Mouse (Mus musculus) neutrophil, adult 5-6 weeks (primary cell): ENCODE data around the gene Snx29. TPM values are rescaled to one million over a fixed set of nuclear protein-coding genes. Genes with fewer than 3 reads are reported as not detected.

ENCODE experiments used
- ATAC-seq: fragments of 151-379, 151-347 bp; 2 replicates; pipeline ENCODE4 v1.8.0; 2017; ENCODE audit warnings: mild to moderate bottlenecking, moderate TSS enrichment; ENCODE audit not compliant: insufficient number of reproducible peaks, poor library complexity, low FRiP score, severe bottlenecking; ENCODE audit errors: extremely low read depth
- total RNA-seq: library from RNA; stranded (forward); fragments of 200-1000 nt; gene quantifications from 2 replicates; pipeline ENCODE4 v1.2.3, GENCODE M21; 2017

Snx29 gene
- total RNA-seq, 1 experiment from 2014 or later = 135 TPM

DNA sequence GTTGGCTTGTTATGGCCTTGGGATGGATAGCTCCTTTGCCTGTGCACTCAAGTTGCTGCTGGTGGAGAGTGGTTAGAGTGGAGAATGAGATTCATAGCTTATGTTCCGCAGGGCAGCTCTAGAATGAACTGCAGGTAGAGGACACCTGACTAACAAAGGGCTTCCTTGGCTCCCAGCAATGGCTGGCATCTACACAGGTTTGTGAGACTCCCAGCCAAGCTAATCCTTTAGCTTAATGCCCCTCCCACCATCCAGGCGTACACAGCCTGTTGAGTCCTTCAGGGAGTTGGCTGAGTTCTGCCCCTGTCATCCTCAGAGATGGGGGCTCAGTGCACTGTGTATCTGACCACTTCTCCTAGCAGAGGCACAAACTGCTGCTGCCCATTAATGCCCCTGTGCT, 148.5 kb downstream of the Snx29 start:
- ATAC-seq = no peak

DNA sequence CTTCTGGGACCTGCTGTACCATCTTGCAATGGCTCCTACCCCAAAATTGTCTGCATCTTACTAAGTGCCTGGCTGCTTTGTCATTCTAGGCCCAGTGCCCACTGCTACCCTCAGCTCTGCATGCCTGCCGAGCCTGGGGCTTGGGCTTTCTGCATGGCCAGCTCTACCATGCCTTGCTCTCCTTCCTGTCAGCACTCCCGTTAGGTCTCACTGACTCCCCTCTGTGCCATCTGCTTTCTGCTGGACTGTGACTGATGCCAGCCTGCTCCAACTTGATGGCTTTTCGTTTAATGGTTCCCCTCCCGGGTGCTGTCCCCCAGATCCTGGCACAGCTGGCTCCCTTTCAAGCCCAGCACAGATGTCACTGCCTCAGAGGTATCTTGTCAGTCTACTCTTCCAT, 150.1 kb downstream of the Snx29 start:
- no peak for ATAC-seq

DNA sequence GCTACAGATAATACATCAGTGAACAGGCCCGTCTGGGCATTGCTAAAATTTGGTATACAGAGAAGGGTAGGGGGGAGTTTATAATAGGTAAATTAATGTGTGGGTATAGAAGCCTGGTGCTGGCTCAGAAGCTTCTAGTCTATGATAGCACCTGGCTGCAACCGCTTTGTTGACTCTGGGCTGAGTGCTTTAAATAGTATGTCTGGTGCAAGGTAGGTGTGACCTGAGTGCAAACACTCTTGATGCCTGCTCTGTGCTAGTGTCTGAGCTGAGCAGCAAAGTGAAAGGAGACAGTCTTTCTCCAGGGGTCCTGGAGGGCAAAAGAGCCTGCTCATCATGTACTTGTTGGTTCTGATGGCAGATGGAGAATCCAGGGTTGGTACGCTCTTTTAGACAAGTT, 150.8 kb downstream of the Snx29 start:
- ATAC-seq = no peak

DNA sequence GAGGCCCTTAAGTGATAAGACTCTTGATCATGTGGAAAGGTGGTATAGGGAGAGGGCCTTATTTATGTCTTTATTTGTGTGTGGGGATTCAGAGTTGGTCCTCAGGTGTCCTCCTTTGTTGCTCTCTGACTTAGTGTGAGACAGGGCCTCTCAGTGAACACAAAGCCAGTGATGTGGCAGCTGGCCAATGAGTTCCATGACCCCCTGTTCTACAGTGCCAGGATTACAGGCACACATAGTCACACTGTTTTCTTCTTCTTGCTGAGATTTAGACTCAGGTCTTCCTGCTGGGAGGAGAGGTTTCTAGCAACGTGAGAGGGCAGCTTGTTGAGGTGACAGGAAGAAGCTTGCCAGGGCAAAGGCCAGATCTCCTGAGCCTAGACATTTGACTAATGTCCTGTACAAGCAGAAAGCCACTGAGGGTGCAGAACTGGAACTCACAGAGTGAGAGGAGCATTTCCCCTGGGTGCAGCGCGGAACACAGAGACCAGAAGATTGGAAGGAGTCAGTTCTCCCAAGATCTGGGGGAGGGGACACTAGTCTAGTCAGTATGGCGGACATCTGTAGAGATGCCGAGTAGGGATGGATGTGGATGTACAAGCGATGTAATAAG, 151.3 kb downstream of the Snx29 start:
- no peak for ATAC-seq

DNA sequence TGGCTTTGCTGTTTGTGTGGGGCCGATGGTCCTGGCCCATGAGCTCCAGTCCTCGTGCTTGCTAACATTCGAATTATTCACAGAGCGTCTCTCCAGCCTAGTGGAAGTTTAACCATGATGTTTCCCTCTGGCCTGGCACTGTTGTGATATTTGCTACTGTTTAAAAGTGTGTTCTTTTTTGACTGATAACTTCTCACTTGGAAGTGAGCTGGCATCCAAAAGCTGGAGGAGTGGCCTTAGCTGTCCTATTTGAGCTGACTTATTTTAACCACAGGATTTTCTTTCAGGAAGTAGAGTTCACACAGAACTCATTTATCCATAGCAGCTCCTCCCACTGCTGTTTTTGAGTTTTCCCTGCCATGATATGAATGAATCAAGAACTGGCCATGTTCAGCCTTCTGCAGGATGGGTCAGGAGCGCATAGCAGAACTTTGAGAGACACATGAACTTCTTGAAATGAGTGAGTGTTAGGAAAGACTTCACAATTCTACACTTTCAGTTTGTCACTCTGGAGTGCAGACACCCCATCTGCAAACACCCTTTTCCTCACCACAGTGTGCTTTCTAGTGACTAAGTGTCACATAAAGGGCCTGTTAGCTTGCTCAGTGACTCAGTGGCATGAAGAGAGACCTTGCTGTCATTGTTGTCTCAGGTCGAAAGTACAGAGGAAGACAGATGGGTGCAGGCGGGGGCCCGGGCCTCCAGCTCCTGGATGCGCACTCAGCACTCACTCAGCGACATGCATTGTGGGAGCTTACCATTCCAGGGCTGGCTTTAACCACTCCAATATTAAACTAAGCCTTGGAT, 152.6 kb downstream of the Snx29 start:
- no peak for ATAC-seq

DNA sequence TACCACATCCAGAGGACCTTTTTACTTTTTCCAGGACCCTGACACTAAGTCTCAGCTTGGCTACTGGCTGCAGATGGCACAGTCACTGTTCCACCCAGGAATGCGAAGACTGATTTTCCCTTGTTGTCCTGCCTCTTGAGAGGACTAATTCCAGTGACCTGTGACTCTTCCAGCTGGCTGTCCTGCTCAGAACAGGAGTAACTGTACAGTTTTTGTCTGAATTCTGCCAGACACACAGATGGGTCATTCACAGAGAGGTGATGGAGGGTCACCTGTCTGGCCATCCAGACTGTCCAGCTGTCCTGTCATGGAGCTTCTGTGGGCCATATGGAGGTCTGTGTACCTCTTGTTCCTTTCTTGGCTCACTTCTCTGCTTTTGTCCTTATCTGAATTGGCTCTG, 153.6 kb downstream of the Snx29 start:
- no peak for ATAC-seq

DNA sequence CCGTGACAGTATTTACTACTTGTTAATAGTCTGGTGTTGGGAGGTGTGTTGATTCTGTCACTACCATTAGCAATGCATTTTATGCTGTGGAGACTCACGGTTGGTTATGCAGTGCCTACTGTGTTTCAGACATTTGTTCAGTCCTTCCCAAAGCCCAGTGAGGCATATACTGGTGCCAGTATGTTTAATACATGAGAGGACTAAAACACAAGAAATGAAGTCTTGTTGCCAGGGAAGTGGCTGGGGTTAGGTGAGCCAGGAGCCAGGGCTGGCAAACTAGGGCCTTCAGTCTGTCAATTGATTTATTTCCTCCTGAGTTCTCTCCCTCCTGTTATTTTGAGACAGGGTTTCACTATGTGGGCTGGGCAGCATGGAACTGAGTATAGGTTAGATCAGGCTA, 154.3 kb downstream of the Snx29 start:
- no peak for ATAC-seq

DNA sequence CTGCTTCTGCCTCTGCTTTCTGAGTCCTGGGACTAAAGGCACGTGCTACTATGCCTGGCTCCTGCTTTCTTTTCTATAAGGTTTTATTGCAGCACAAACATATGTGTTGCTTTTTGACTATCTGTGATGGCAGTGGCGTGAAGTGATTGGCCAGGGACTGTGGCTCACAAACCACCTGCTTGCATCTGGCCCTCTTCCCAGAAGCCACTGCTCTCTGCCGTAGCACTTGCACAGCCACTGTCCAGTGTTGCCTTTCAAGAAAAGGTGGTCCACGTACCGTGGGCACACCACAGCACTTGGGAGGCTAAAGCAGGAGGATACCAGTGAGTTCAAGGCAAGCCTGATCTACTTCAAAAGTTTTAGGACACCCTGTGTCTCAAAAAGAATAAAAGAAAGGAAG, 154.9 kb downstream of the Snx29 start:
- ATAC-seq = no peak

DNA sequence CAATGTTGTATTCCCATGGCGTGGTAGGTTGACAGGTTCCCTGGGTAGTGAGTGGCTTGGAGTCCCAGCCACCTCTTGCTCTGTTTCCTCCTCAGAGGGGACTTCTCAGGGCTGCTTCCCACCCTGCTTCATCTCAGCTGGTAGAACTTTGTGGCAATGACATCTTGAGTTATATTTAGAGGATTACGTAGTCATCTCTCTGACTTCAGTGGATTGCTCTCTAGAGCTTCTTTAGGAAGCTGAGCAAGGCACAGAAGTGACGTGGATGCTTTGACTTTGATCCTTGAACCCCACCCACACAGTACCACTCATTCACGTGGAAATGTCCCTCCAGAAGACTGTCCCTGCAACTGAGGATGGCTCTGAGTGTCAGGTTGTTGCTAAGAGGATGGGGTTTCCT, 156.9 kb downstream of the Snx29 start:
- ATAC-seq = no peak

DNA sequence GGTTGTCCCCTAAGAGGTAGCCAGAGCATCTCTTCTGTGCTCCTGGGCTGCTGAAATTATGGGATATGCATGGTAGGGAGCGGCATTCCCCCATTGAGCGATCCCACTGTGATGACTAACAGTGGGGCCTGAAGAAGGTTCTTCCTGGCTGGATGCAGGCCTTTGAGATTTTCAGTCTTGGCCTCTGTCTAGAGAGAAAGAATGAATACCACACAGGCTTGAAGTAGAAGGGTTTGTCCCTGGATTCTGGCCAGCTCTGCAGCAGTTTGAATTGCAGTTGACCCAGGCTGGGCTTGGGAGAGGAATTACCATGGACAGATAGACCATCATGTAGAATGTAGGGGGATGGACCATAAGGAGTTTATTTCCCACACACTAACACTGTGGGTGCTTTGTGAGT, 159.5 kb downstream of the Snx29 start:
- ATAC-seq = no peak

DNA sequence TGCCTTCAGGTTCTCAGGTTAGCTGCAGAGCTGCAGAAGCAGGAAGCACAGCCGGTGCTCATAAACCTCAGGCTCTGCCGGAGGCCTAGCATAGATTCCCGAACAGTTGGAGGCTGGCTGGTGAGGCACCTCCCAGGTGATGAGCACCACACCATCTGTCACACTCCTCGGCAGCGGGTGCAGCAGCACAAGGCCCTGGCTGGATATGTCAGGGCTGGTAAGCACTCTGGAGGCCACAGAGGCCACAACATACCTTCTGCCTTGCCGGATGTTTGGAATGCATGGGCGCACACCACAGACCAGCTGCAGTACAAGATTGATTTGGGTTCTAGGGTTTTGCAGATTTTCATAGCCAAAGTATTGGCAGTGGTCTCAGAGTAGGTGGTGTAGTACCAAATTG, 172.2 kb downstream of the Snx29 start:
- no peak for ATAC-seq

DNA sequence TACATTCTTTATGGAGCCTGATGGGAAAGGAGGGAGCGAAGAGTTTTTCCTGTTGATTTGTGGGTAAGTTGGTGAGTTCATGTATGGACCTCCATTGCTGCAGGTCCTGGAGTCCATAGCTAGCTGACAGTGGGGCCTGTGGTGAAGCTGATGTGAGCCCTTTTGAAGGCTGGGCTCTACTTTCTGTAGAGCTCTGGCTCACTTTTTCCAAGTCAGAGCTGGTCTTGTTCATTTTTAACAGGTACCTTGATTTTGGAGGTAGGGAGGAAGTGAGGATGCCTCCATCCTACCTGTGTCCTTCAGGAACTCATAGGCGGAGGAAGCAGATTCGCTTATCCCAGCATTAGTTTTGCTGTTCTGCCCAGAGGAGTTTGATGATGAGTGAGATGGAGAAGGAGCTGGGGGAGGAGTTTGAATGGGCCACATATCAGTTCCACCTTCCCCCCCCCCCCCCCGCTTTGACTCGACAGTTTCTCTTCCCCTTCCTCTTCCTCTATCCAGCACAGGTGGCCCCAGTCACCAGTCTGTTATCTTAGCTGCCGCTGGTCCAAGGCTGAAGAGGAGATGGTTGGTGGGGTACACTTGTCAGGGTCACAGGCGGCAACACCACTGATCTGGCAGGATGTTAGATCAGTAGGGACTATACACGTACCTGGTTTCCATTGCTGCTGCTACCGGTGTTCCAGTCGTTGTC, 173.4 kb downstream of the Snx29 start:
- peak; percentile 73; the same call in 1 of the 2 replicates for ATAC-seq

DNA sequence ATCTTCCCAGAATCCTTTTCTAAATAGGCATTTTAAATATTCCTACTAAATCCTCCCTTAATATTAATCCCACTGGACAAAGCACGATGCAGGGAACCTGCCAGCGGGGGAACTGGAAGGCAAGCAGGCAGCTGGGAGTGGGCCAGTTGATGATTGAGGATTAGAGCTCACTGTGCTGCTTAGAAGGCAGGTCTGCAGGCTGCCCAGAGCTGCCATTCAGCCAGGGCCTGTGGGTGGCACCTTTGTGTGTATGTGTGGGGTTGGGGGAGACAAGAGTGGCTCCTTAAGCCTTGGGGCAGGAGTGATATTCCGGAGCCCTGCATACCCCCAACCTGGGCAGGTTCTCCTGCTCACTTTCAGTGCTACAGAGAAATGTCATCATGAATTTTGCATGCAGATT, 174.0 kb downstream of the Snx29 start:
- no peak for ATAC-seq

DNA sequence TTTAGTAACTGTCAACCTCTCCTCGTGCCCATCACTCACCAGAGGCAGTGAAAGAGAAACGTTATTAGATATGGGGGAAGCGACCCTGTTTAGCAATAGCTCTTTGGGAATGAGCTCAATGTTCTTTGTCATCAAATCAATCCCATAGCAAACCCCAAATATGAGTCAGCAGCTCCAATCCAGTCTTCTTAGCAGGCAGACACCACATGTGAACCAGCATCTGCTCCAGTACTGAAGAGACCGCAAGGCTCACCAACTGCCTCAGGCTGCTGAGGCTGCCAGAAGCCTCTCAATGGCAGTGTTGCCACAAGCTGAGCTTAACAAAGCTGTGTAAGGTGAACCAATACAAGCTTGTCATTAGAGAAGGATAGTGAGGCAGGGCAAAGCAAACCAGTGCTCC, 177.4 kb downstream of the Snx29 start:
- ATAC-seq = no peak

DNA sequence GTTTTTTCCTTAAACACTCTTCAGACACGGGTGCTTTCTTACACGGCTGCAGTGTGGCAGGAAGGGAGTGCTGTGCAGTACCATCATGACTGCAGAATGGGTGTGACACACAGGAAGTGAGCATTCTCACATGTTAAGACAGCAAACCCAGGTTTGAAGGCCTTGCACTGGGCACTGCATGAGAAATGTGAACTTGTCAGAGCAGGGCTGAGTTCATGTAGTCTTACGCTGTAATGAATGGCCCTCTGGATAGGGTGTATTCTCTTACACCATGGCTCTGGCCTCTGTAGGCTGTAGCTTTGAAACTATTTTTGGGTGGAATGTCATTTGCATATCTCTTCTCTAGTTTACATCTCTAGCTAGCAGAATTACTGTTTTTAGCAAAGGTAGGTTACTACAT, 178.4 kb downstream of the Snx29 start:
- peak; percentile 56 for ATAC-seq

DNA sequence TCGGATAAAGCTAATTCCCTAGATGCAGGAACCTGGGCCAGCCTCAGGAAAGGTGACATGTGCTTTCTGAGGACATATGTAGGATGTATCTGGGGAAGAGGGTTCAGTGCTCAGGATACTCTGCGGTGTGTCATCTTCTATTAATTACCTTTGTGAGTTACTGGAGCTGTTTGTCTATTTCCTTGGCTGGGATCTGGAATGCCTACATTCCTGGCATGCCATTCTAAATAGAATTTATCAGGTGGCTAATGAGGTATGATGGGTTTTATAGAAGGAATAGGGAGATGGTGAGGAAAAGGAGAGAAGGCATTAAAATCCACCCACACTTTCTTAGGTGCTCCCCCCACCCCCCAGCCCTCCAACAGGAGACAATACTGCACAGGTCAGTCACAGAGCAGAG, 178.9 kb downstream of the Snx29 start:
- no peak for ATAC-seq

DNA sequence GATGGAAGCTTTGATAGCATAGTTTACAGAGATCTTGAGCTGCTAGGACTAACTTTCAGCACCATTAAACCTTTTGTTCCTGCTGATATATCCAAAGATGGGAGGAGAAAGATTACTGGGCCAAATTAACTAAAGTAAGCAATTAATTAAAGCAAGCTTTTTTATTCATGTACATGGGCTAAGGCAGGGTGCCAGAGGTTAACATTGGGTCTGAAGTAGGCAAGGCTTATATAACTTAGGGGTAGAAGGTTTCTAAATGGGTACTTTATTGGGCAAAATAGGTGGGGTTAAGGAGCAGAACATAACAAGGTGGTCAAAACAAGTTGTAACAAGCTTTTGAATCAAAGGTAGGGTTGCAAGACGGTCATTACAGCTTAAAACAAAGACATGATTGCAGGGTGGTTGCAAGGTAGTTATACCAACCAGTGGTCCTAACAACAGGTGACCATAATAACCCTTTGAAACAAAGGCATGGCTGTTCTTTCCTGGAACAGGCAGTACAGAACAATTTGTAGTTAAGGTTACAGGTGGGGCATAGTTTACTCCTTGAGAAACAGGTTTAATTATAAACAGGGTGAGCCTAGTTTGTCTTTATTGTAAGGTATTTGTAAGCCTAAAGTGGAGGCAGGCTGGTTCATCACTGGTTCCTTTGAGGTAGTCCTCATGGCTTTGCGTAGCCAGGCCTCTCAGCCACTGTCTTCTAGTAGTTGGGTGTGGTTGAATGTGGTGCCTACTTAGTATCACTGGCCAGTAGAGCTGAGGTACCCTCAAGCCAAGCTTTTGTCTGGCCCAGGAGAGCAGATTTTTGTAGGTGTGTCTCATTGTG, 182.2 kb downstream of the Snx29 start:
- no peak for ATAC-seq

DNA sequence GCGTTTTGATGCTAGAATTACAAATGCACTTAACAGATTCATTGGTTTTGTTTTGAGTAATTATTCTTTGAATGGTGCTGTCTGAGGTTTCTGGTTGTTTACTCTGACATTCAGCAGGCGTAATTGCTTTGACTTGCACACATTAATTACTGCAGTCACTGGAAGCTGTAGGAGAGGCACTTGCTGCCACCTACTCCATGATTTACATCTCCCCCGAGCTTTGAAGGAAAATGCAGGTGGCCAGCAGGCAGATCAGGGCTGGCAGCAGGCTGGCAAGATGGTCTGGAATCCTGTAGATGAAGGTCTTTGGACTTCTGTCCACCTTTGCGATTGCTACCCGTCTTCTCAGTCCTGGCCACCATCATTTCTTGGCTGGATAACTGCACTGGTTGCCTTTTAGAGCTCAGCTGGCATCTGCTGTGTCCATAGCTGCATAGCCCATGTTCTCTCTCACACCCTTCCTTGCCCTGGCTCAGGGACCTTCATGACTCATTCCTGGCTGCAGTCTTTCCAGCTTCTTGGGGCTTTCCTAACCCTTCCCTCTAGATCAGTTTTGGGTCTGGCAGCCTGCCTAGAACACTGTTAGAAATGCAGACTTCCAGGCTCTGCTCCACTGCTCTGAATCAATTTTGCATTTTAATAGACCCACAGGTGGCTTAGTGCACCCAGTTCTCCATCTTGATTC, 182.9 kb downstream of the Snx29 start:
- ATAC-seq = no peak

DNA sequence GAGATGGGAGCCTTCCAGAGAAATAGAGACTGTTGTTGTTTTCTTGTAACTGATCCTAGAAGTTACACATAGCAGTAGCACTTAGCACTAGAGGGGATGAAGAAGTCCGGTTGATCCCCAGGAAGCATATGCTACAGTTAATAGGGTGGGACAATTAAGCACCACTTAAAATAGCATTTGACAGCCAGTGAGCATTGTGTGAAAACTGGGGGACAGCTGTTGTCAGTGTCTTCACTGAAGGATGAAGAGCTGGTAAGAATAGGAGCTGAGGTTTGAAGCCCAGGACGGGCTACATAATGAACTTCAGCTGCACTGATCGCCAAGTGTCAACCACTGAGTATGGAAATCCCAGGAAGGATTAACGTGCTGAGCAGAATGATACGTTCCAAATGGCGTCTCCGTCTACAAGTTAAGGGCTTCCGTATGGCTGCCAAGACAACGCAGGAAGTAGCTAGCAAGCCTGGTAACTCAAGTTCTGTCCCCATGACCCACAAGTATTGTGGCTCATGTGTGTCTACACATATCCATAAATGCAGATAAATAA, 184.6 kb downstream of the Snx29 start:
- ATAC-seq = no peak
